Mouse (Mus musculus) heart, postnatal 0 days (tissue): Measurements from ENCODE around the gene Gm45713.

Source experiments
- CTCF ChIP-seq: IDR thresholded peaks from 2 replicates; pipeline ENCODE4 v1.5.1; 2016; ENCODE audit warnings: antibody characterized with exemption, control low read depth, low read depth
- EP300 ChIP-seq: IDR thresholded peaks from 2 replicates; pipeline ENCODE4 v1.6.1; 2016; ENCODE audit warnings: antibody characterized with exemption, low read depth

DNA sequence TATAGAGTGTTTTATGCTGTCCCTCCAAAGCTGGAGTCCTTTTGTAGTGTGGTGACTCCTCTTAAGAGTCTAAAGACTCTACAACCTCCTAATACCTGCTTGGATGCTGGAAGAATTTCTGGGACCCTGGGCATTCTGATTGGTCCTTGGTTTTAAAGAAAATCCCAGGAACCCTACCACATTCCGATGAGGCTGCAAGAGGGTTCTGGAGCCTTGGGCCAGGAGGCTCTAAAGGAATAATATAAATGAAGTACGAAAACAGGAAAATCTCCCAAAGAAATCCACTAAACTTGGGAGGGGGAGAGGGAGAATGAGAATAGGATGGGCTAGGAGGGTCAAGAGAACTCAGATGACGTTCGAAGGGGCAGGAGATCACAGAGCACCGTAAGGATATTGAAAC, 17.6 kb upstream of the Gm45713 start:
- TF ChIP-seq CTCF (no peak), EP300 (no peak)
